Mouse (Mus musculus): ENCODE measurements around the gene Npas1.
A peak's percentile ranks its signal among the peaks of the same experiment; 100 is the strongest.

The Npas1 gene

GRCm38 (mm10) chr7:16417141-16417771 lies 60.3 kb downstream of the Npas1 start:
- DNase-seq (ENCODE audit: low spot score), result no peak

- peak; percentile 82 for DNase-seq (ENCODE audit: low spot score)
These were observed 62.1 kb downstream of the Npas1 start for GRCm38 (mm10) chr7:16415426-16415825.

GRCm38 (mm10) chr7:16412930-16413329 lies 64.6 kb downstream of the Npas1 start:
- no peak for DNase-seq (ENCODE audit: low spot score)

GRCm38 (mm10) chr7:16412220-16412896 lies 65.2 kb downstream of the Npas1 start:
- DNase-seq (ENCODE audit: low spot score), result no peak

GRCm38 (mm10) chr7:16411100-16411499 lies 66.4 kb downstream of the Npas1 start:
- DNase-seq (ENCODE audit: low spot score), result no peak

- DNase-seq (ENCODE audit: low spot score), result no peak
These were observed 70.5 kb downstream of the Npas1 start for GRCm38 (mm10) chr7:16406978-16407377.
